Mouse (Mus musculus): ENCODE measurements at regions not wholly inside any gene's neighbourhood (a gene's known extent, or its start where the extent isn't known, plus 50 kb on each side); places are given as distances from the start of the nearest gene placed in this dataset.

- TF ChIP-seq CTCF (IDR thresholded peaks at IDR 0.05; ENCODE audit: low read depth) (no peak), EP300 (IDR thresholded peaks at IDR 0.05; ENCODE audit: low read depth) (no peak)
These were observed 1132.2 kb upstream of the A1bg start for GRCm38 (mm10) chr15:62055011-62055410.
